Mouse (Mus musculus) hindbrain, embryonic 15.5 days (tissue): ENCODE measurements around the gene Aqp6. TPM values are rescaled to one million over a fixed set of nuclear protein-coding genes. Genes with fewer than 3 reads are reported as not detected.

Source experiments
- ATAC-seq: fragments of 200-750 bp; cut with Nextera tagmentation; 2 replicates; pipeline ENCODE4 v1.8.0; 2017; ENCODE audit warnings: low read depth, moderate number of reproducible peaks, moderate TSS enrichment; ENCODE audit not compliant: low FRiP score
- H3K27ac ChIP-seq: fragments of 300-500 bp; sonication (generic); replicated peaks from 2 replicates; pipeline ENCODE4 v1.5.1; 2015; ENCODE audit warnings: mild to moderate bottlenecking, inconsistent platforms
- H3K27me3 ChIP-seq: fragments of 300-500 bp; sonication (generic); 2 replicates; pipeline ENCODE4 v1.6.1; 2015; ENCODE audit warnings: control low read depth, inconsistent platforms
- H3K36me3 ChIP-seq: fragments of 300-500 bp; sonication (generic); 2 replicates; pipeline ENCODE4 v1.6.1; 2015; ENCODE audit warnings: control low read depth, inconsistent platforms
- H3K4me1 ChIP-seq: fragments of 300-500 bp; sonication (generic); replicated peaks from 2 replicates; pipeline ENCODE4 v1.6.1; 2015; ENCODE audit warnings: control low read depth, inconsistent platforms
- H3K4me2 ChIP-seq: fragments of 300-500 bp; sonication (generic); 2 replicates; pipeline ENCODE4 v1.6.1; 2015; ENCODE audit warnings: moderate library complexity, mild to moderate bottlenecking, inconsistent platforms
- H3K4me3 ChIP-seq: fragments of 300-500 bp; sonication (generic); 2 replicates; pipeline ENCODE4 v1.5.1; 2015; ENCODE audit warnings: mild to moderate bottlenecking, inconsistent platforms
- H3K9ac ChIP-seq: fragments of 300-500 bp; sonication (generic); 2 replicates; pipeline ENCODE4 v1.6.1; 2015; ENCODE audit warnings: inconsistent platforms
- H3K9me3 ChIP-seq: fragments of 300-500 bp; sonication (generic); 2 replicates; pipeline ENCODE4 v1.6.1; 2016; ENCODE audit warnings: control low read depth, inconsistent platforms
- WGBS: fragments of 180-500 bp; shearing (Covaris S2); methylation state at CpG from one replicate; pipeline ENCODE4 v1.1.7; 2015; 5-methylcytosine and 5-hydroxymethylcytosine counted together
- polyA plus RNA-seq: library from polyadenylated mRNA; unstranded; fragments of >200 nt; fragmentation: Nextera tagmentation; extraction: Ambion mirVana; gene quantifications from 2 replicates; pipeline ENCODE4 v1.2.1, GENCODE M21; 2015

Gene Aqp6
- polyA plus RNA-seq, 1 experiment from 2014 or later: 0.78 TPM

- Histone ChIP-seq H3K4me3 (peak within 1 kb of the TSS; percentile 86), H3K9me3 (no peaks in the 10 kb centered on the region), H3K27me3 (no peaks in the 10 kb centered on the region), H3K27ac (peak within 1 kb of the TSS; percentile 49; the same call in 1 of the 2 replicates), H3K36me3 (no peaks in the 10 kb centered on the region), H3K4me1 (peaks cover 60% of the 10 kb centered on the region), H3K4me2 (peak within 1 kb of the TSS; percentile 94), H3K9ac (peak within 1 kb of the TSS; percentile 67)
- ATAC-seq: peak; percentile 91
- under 1% methylated on average over 65 of the region's 68 CpGs for WGBS
Measured at GRCm38 (mm10) chr15:99651163-99651872, 50.1 kb downstream of the Aqp6 start, which contains the start of gene Racgap1. Gene Racgap1 (minus strand): TSS chr15:99651656.

GRCm38 (mm10) chr15:99651984-99652872, 51.0 kb downstream of the Aqp6 start:
- WGBS: 78% methylated on average over 10 of the region's 10 CpGs
- Histone ChIP-seq H3K36me3 (no peaks in the 10 kb centered on the region), H3K9me3 (no peaks in the 10 kb centered on the region), H3K4me1 (peaks cover 61% of the 10 kb centered on the region), H3K4me2 (peak overlapping the region; percentile 94), H3K4me3 (peak overlapping the region; percentile 86), H3K9ac (peak overlapping the region; percentile 14; the same call in 1 of the 2 replicates), H3K27ac (peak overlapping the region; percentile 49; the same call in 1 of the 2 replicates), H3K27me3 (no peaks in the 10 kb centered on the region)
- ATAC-seq: no peak

- WGBS: 9% methylated on average over 8 of the region's 8 CpGs
- no peaks in the 10 kb centered on the region for H3K9me3 ChIP-seq
- H3K4me2 ChIP-seq: peak overlapping the region; percentile 51
- no peak for ATAC-seq
- no peak overlapping the region for H3K27ac ChIP-seq
- no peak overlapping the region; the same call in 1 of the 2 replicates for H3K4me3 ChIP-seq
- no peaks in the 10 kb centered on the region for H3K27me3 ChIP-seq
- H3K4me1 ChIP-seq: peaks cover 52% of the 10 kb centered on the region
- H3K36me3 ChIP-seq: no peaks in the 10 kb centered on the region
- no peak overlapping the region for H3K9ac ChIP-seq
Measured at GRCm38 (mm10) chr15:99653291-99653690, 52.1 kb downstream of the Aqp6 start.

- ATAC-seq: no peak
- H3K9me3 ChIP-seq: no peaks in the 10 kb centered on the region
Measured at GRCm38 (mm10) chr15:99653876-99654275, 52.7 kb downstream of the Aqp6 start.

More at GRCm38 (mm10) chr15:99653876-99654275, 52.7 kb downstream of the Aqp6 start:
- H3K27ac ChIP-seq: no peak overlapping the region
- 3% methylated on average over 20 of the region's 21 CpGs for WGBS
- H3K4me3 ChIP-seq: peak overlapping the region; percentile 16
- H3K36me3 ChIP-seq: no peaks in the 10 kb centered on the region
- peaks cover 47% of the 10 kb centered on the region for H3K4me1 ChIP-seq
- H3K9ac ChIP-seq: peak overlapping the region; percentile 20; the same call in 1 of the 2 replicates
- H3K27me3 ChIP-seq: no peaks in the 10 kb centered on the region
- peak overlapping the region; percentile 51 for H3K4me2 ChIP-seq

Other genes with a start within 250 kb of the Aqp6 start
- gene Fmnl3, start 230.9 kb upstream of the Aqp6 start, polyA plus RNA-seq: 8.9 and 9.1 TPM in 2 replicates
- gene Tmbim6, start 208.5 kb upstream of the Aqp6 start, polyA plus RNA-seq: 299 and 320 TPM in 2 replicates
- gene Nckap5l, start 143.7 kb upstream of the Aqp6 start, polyA plus RNA-seq: 14.7 and 17.1 TPM in 2 replicates
- gene Bcdin3d, start 126.7 kb upstream of the Aqp6 start, polyA plus RNA-seq: 16.4 and 17.7 TPM in 2 replicates
- 42.2 and 48.7 TPM in 2 replicates for gene Faim2, start 73.2 kb upstream of the Aqp6 start, polyA plus RNA-seq
- gene Aqp2, start 22.3 kb upstream of the Aqp6 start, polyA plus RNA-seq: not detected in 2 replicates
- gene Aqp5, start 10.6 kb upstream of the Aqp6 start, polyA plus RNA-seq: 1.3 and 2.4 TPM in 2 replicates
- 63.3 and 67.1 TPM in 2 replicates for gene Racgap1, start 50.3 kb downstream of the Aqp6 start, polyA plus RNA-seq
- gene Asic1, start 69.0 kb downstream of the Aqp6 start, polyA plus RNA-seq: 58.1 and 63.6 TPM in 2 replicates
- 89.1 and 96.4 TPM in 2 replicates for gene Smarcd1, start 100.7 kb downstream of the Aqp6 start, polyA plus RNA-seq
- not detected in 2 replicates for gene Gm17349, start 104.1 kb downstream of the Aqp6 start, polyA plus RNA-seq
- gene Gpd1, start 116.1 kb downstream of the Aqp6 start, polyA plus RNA-seq: 3.6 and 4.7 TPM in 2 replicates
- gene Cox14, start 124.2 kb downstream of the Aqp6 start, polyA plus RNA-seq: 171 and 178 TPM in 2 replicates
- 85.8 and 89.9 TPM in 2 replicates for gene Cers5, start 171.5 kb downstream of the Aqp6 start, polyA plus RNA-seq